Mouse (Mus musculus) cerebellum, postnatal 4 days (tissue): ENCODE data around the gene Cnnm2.
A peak's percentile ranks its signal among the peaks of the same experiment; 100 is the strongest.

ENCODE experiments used
- DNase-seq, 2 experiments: peaks; one replicate each; pipeline ENCODE4 v3.0.0; 2022; ENCODE audit warnings: low spot score in 2 of 2, mixed read lengths in 1 of 2

Gene Cnnm2

DNA sequence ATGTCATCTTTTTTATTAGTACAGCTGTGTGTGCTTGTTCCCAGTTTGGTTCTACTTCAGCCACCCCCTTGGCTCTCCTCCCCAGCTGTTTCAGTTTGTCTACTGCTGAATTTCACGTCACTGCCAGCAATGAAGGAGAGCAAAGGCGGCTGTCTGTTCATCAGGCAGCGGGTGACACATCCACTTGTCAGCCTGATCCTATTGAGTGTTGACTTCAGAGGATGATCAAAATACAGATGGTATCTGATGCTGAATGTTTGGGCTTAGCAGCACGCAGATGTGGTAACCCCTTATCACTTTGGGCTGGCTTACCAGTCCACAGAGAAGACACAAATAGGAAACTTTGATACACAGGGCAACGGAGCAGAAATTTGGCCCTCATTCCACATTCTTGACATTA lies 85.1 kb downstream of the Cnnm2 start:
- no peak for DNase-seq

GRCm38 (mm10) chr19:46848381-46849268 lies 87.2 kb downstream of the Cnnm2 start:
- no peak for DNase-seq

DNA sequence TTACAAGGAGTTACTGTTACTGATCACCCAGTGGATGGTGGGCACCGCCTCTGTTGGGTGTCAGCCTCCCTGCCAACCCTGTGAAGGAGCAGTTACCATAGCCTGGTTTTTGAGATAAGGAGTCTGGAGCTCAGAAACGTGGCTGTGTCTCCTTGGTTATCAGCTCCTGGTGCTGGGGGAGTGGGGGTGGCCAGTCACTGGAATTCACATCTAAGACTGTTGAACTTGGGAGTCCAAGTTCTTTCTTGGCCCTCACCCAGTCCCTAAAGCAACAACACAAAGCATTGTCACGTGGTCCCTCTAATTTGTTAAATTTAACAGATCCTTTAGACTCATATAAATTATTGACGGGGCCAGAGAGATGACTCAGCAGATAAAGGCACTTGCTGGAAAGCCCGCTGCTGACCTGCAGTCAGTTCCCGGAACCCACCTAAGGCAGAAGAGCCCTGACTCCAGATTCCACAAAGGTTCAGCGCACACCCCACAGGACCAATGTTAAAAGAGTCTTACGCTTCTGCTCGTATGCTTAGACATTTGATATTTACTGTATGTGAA lies 88.1 kb downstream of the Cnnm2 start:
- no peak for DNase-seq

- no peak for DNase-seq
These were observed 94.8 kb downstream of the Cnnm2 start for GRCm38 (mm10) chr19:46856232-46856631.

- DNase-seq, result no peak
These were observed 95.4 kb downstream of the Cnnm2 start for GRCm38 (mm10) chr19:46856780-46857179.

- no peak for DNase-seq
These were observed 96.0 kb downstream of the Cnnm2 start for GRCm38 (mm10) chr19:46857277-46857989.

DNA sequence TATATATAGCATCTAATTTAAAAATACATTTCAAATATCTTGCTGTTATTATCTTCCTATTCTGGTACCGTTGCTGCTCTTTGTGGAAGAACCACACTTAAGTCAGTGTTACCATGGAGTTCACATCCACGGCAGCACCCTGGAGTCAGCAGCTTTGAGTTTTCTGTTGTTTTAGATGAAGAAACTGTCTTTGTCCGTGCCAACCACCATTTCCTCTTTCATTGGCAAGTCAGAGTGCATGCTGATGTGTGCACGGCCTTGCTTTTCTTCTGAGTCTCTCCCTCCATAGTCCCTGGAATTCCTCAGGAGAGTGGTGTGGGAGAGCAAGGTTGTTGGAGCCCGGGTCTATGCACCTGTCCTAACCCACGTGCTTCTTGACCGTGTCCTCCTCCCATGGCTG lies 96.8 kb downstream of the Cnnm2 start:
- no peak for DNase-seq

DNA sequence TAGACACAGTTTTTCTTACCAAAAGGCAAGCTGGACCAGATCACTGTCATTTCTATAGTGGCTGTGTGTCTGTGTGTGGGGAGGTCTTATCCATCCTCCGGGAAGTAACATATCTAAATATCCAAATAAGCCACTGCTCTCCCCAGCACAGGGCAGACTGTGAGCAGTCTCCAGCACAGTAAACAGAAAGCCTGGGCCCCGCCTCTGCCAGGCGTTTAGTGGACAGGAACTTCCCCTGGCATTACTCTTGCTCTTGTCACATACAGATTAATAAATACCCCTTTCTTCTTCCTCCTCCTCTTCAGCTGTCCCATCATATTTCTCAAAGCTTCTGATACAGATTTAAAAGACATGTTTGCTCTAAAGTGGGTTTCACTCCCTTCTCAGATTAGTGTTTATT lies 101.2 kb downstream of the Cnnm2 start:
- no peak for DNase-seq

- DNase-seq, result peak in 1 of 2 experiments; percentile 49
These were observed 102.0 kb downstream of the Cnnm2 start for GRCm38 (mm10) chr19:46863236-46863927.

DNA sequence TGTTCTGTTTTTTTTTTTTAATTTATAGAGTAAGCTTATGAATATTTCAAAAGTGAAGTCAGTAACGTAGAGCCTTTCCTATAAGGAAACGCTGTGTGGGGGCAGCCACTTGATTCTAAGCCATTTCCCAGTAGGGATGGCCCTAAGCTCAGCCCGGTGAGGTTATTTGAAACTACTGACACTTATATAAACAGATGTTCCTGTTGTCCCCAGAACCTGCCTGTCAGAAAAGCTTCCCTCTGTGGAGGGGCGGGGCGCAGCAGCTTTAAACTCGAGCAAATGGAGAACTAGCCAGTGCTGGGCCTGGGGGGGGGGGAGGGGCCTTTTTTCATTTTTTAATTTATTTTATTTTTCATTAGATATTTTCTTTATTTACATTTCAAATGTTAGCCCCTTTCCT lies 102.7 kb downstream of the Cnnm2 start:
- no peak for DNase-seq

DNA sequence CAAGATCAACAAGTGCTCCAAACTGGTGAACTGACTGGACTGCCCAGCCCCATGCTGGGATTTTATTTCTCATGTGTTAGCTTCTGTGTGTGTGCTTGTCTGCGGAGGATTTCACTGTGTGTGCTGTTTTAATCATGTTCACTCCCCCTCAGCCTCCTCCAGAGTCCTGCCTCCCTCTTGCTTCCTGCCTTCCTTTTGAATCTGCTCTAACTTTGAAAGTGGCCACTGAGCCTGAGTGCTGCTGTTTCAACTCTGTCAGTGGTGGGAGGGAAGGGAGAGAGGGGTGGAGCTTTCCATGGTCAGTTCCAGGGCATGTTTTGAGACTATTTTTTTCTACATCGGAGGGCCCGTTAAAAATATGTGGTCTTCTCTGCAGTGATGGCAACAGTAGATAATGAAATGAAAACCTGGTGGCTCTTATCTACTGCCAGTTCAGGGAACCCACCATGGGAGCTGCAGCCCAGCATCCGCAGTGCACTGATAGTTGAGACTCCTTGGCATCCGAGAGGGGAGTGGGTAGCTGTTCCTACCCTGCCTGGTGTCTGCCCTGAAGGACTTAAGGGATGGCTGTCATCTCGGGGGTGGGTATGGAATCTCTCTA lies 103.4 kb downstream of the Cnnm2 start:
- no peak for DNase-seq

- no peak for DNase-seq
These were observed 104.0 kb downstream of the Cnnm2 start for GRCm38 (mm10) chr19:46865381-46865780.

DNA sequence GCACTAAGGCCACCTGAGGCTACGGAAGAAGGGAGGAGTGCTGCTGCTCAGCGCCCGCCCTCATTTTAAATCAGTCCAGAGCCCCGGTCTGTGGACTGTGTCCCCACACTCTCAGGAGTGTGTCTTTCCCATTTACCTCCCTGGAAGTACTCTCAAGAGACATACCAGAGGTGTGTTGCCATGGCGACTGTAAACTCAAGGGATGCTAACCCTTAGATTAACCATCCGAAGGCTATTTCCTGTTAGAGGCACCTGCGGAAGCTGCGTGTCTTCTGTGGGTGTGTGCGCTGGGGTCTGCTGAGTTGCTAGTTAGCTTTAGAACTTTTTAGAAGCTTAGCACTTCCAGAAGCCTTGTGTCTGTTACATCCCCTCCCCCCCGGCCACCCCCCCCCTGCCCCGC lies 107.7 kb downstream of the Cnnm2 start:
- no peak for DNase-seq

GRCm38 (mm10) chr19:46869526-46869925 lies 108.1 kb downstream of the Cnnm2 start:
- DNase-seq, result peak; percentile 68 to 84

DNA sequence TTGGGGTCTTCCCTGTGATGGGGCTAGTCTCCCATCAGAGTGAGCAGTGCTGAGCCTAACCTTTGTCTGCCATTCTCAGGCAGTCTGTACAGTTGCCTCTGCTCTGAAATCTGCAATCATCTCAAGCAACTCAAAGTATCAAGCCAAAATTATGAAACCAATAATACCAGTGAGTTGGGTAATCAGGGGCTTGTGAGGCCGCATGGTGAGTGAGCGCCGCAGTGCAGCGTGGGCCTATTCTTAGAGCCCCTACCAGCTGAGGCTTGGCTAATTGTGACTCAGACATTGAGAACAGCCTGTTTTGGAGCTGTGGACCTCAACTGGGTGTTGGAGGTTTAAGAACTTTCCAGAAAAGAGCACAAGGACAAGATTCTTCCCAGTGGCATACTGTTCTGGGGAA lies 109.7 kb downstream of the Cnnm2 start:
- DNase-seq, result no peak

DNA sequence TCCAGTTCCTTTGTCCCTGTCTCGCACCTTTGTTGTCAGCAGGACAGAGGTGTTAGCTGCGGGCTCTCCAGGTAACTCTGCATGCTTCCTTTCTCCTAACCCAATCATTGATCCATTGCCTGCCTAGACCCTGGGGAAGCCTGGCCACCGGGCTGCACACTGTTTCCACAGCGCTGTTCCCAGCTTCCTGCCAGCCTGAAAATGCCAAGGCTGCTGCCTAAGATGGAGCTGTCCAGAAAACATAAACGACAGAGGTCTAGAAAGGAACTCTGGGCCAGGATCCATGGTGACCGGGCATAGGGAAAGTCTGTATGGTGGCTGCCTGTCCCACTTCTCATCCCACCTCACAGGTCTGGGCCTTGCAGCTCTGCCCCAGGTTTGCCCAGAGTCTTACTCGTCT lies 110.3 kb downstream of the Cnnm2 start:
- DNase-seq, result no peak

DNA sequence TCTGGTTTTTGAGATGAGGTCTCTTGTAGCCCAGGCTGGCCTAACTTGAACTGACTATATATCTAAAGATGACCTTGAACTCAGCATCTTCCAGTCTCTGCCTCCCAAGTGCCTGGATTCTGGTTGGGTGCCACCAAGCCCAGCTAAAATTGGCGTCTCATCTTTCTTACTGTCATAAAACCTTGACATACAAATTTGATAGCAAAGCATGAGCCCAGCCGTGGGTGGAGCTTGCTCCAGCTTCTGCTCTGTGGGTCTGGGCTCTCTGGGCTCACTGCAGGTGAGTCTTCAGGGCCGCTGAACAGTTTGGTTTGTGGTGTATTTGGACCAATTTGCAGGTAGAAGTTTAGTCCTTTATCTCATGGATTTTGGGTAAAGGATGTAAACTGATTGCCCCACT lies 112.5 kb downstream of the Cnnm2 start:
- DNase-seq, result no peak

GRCm38 (mm10) chr19:46875790-46876189 lies 114.4 kb downstream of the Cnnm2 start:
- DNase-seq, result peak; percentile 78 to 81

DNA sequence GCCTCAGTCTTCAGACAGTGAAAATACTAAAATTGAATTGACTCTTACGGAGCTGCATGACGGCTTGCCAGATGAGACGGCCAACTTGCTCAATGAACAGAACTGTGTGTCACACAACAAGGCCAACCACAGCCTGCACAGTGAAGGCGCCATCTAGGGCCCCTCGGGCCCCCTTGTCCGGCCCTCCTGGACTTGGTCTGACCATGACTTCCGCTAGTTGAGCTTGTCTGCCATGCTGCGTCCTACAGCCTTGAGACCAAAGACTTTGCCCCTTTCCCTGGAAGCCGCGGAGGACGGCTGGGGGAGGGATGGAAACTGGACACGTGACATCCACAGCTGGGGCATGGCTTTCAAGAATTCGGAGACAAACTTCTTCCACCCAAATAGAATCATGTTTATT lies 116.5 kb downstream of the Cnnm2 start:
- DNase-seq, result no peak

GRCm38 (mm10) chr19:46878346-46878745 lies 117.0 kb downstream of the Cnnm2 start:
- DNase-seq, result peak in 1 of 2 experiments; percentile 68

DNA sequence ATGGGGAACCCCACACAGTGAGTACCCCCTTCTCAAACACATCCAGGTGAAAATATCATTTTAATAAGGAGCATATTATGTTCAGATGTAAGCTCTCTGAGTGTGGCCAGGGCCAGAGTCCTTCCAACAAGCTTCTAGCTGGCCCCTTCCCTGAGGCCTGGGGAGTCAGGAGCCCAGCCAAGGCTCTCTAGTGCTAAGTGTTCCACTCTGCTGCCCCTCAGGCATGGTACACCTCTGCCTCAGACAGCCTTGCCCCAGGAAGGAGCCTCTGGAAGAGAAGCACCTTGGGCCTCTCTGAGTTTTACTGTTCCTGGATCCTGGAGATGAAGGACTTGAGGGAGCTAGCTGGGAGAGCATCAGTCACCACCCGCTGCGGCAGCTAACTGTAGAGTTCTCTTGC lies 118.5 kb downstream of the Cnnm2 start:
- no peak for DNase-seq

- DNase-seq, result no peak
These were observed 124.0 kb downstream of the Cnnm2 start for GRCm38 (mm10) chr19:46885365-46885764.
